Mouse (Mus musculus) olfactory bulb, adult 2 months (tissue): ENCODE measurements around the gene Skida1.

Source experiments
- CTCF ChIP-seq: fragments of 200-500 bp; IDR thresholded peaks from 2 replicates; pipeline ENCODE4 v1.5.1; 2012; ENCODE audit warnings: low read depth, mild to moderate bottlenecking, low read length, moderate library complexity; ENCODE audit not compliant: insufficient read depth
- POLR2A ChIP-seq: fragments of 200-500 bp; IDR thresholded peaks from 2 replicates; pipeline ENCODE4 v1.6.1; 2012; ENCODE audit warnings: mild to moderate bottlenecking, low read depth, low read length, moderate library complexity; ENCODE audit not compliant: insufficient read depth

GRCm38 (mm10) chr2:18066436-18066835 is 17.6 kb upstream of the Skida1 start:
- TF ChIP-seq POLR2A = no peak
- TF ChIP-seq CTCF = no peak
